Mouse (Mus musculus) testis, postnatal 14 days (tissue): ENCODE measurements around the gene Oaz2.
"Not testable (repeated sequence)": the region's sequence is repeated elsewhere in the genome, so short reads cannot be mapped to it uniquely, and the experiment has no call there.

Experiments used
- DNase-seq: peaks from one replicate; pipeline ENCODE4 v3.0.0; 2021; ENCODE audit warnings: low spot score

Gene Oaz2

DNA sequence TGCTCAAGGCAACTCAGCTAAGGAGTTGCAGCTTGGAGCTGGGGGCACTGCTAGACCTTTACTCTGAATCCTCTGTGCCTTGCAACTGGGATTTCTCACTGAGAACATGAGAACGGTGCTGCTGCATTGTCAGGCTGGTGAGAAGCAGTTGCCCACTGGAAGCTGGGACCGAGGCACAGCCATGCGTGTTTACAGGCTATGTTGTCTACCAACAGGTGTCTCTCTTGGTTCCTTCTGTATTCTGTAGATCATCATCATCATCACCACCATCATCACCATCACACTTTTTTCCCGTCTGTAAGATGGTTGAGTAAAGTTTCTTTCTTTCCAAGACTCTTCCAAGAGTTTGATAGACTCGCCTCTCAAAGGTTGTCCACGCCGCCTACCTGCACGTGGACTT lies at the start of gene Oaz2:
Gene Oaz2 (plus strand): TSS at position 301 of the 400 bp plus-strand sequence.
- no peak for DNase-seq

DNA sequence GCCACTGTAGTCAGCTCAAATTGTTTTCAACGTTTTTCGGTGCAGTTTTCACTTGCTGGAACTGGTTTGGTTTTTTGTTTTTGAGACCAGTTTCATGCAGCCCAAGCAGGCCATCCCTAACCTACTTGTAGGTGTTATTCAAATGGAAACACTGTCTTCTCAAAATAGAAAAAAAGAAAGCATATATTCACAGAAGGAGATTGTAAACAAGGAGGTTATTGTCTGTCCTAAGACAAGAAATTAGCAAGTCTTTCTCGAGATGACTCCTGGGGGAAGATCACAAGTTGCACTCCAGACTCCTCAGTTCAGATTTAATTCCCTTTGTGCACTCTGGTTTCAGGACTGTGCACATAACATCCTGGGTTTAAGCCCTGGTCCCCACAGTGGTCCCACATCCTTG lies 48.5 kb upstream of the Oaz2 start:
- DNase-seq: no peak

DNA sequence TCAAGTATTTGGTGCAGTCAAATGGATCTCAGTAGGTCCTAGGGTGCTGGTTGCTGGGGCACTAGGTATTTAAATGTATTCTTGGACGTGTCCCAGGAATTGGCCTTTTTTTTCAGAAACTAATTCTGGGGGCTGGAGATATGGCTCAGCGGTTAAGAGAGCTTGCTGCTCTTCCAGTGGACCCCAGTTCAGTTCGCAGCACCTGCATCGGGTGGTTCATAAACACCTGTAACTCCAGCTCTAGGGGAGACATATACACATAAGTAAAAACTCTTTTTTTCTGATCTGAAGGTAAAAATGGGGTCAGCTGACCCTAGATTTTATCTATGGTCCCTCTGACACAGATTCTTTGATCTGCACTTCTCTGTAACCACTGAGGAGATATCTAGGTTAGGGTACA lies 46.6 kb upstream of the Oaz2 start:
- no peak for DNase-seq

DNA sequence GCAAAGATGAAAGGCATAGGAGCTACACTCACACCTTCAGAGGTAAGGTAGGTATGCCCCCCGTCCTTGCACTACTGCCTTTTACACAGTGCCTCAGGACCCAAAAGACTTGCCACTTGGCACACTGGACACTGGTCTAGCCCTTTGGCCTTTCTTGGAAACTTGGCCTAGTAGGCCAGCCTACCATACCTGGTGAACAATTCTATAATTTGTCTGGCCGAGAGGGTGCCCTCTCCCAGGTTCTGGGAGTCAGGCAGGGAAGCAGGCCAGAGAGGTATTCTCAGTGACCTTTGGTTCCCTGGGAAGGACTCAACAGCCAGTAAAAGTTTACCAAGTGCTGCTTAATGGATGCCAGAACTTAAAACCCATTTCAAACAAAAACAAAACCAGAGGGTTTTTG lies 46.1 kb upstream of the Oaz2 start:
- DNase-seq: no peak

DNA sequence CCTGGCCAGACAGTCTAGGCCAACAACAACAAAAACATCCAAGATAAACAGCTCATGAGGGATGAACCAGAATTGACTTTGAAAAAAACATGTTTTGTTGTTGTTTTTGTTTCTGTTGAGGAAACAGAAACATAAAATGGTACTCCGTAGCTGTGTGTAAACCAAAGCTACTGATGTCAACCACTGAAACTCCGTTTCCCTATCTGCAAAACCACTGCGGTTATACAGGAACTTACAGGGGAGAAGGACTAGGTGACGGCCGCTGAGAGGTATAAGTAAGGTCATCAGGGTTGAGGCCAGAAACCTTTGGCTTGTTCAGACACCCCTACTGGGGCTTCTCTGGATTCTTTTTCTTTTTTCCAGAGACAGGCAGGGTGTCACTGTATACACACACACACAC lies 45.0 kb upstream of the Oaz2 start:
- DNase-seq: no peak

DNA sequence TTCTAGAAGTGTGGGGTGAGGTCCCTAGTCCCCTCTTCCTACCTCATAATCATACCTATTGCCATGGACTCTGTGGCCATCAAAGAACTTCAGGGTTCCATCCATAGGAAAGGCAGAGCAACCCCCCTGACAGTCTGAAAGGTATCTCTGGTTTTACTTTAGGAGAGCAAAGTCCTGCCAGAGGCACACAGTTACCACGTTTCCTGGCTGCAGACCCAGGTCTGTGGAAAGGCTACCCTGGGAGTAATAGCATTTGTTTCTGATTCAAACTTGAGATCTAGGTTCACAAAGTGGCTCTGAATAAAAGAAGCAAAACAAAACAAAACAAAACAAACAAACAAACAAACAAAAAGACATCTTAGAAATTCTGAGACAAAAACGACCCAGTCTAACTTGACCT lies 43.5 kb upstream of the Oaz2 start:
- no peak for DNase-seq

DNA sequence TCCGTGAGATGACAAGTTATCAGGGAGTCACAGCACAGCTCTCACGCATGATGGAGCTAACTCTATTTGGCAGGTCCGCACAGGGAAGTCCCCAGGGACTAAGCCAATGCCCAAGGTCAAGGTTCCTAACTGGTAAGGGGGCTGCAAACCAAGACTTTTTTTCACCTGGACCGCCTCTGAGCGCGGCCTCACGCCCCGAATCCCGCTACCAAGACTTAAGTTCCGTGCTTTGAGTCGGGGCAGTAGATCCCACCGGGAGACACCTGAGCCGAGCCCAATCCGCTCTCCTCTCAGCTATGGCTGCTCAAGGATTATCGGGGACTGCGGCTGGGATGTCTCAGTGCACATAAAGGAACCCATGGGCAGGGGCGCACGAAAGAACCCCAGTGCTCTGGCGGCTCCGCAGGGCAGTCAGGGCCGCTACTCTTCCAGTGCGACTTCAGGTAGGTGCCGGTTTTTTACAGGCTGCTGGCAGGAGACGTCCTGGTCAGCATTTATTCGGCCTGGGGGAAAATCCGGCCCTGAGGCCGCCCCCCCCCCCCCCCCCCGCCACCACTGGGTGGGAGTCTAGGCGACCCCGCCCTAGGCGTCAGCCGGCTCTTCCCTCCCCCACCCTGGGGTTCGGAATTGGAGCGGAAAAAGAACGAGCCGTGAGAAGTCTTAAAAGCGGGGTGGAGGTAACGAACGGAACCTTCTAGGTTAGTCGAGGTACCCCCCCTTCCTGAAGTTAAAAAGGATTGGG lies 38.6 kb upstream of the Oaz2 start, which contains the start of gene Rbpms2:
Gene Rbpms2 (plus strand): TSS at position 624 of the 742 bp plus-strand sequence.
- peak; percentile 36 for DNase-seq

DNA sequence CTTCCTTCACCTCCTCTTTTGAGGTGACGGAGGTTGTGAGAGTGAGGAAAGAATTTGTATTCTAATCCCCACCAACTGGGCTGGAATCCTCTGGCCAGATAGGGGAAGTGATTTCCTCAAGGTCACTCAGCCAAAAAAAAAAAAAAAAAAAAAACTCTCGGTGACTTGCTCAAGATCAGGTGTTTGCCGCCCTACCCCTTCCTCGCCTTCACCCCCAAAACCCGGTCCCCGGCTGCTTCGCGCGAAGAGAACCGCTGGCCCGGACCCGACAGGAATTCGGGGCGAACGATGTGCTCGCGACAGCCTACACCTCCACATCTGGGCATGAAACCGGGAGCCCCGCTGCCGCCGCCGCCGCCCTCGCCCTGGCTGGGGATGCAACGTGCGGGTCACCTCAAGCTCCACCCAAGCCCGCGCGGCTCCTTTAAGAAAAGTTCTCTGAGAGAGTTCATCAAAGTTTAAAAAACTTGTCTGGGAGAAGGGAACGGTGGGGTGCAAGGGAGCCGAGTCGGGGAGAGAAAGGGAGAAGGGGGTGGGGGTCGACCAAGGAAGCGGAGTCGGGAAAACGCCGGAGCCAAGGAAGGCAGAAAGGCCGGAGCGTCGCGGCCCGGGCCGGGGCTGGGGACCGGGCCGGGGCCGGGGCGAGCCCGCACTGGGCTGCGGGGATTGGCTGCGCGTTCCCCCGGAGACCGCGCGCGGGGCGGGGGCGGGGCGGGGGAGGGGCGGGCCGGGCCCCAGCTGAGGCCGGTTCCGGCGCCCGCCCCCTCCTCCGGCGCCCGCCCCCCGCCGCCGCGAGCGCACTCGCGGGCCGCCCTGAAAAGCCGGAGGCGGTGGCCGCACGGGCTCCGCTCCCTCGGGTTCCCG lies 37.8 kb upstream of the Oaz2 start:
- peak; percentile 57 for DNase-seq

DNA sequence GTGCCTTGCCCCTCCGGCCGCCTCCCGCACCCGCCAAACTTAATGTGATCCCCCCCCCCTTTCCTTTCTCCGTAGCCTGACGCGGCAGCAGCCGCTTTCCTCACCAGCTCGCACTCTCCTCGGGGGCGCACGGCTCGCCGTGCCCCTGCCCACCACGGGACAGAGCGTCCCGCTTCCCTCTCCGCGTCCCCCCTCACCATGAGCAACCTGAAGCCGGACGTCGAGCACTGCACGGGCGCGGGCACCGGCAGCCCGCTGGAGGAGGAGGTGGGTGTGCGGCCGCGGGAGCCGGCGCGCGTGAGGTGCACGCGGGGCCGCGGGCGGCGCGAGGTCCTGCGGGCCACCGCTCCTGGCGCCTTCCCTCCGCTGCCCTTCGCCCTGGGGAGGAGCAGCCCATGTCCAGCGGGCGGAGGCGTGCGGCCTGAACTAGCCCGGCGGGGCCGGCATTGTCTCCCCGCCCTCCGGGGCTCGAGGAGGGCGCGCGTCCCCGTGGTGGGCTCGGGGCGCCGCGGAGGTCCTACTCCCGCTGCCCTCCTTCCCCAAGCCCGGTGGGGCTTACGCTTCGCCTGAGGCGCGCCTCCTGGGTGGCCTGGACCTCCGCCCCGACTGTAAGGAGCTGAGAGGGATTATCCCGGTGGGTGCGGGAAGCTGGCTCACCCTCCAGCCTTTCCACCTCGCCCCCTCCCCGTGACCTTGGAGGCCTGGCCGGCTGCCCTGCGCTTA lies 37.0 kb upstream of the Oaz2 start:
- peak; percentile 63 for DNase-seq

DNA sequence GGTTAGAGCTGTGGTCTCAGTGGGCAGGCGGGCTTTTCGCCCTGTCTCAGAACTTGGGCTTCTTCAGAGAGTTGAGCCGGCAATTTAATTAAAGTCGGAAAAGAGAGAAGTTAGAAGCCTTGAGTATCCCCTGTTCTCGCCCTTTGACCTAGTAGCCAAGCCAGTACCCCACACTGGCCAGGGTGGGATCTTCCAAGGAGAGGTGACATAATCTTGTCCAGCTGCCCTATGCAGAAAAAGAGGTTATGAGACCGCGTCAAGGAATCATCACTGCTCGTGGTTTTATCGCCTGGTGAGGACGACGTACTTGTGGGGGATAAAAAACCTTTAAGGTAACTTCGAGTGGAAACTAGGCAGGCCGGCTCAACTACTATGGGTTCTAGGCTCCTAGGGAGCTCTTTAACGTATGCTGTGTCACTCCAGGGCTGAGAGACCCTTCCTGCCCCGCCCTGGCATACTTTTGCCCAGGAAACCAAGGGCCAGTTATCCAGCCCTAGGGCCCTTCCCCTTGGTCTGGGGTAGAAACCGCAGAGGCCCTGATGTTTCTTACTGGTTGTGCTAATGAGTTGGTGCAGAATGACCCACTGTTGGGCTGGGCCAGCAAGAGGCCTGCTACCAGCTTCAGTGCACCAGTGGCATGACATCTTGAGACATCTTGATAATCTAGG lies 36.3 kb upstream of the Oaz2 start:
- no peak for DNase-seq

DNA sequence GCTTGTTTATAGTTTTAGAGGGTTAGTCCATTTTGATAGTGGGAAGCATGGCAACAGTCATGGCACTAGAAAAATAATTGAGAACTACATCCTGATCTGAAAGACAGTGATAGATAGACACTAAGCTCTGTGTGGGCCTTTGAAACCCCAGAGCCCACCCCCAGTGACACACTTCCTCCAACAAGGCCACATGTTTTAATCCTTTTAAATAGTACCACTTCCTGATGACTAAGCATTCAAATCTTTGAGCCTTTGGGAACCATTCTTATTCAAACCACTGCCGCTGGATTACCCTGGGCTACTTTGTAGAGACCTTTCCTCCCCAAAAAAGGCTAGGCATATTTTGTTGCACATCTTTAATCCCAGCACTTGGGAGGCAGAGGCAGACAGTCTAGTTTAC lies 32.0 kb upstream of the Oaz2 start:
- DNase-seq: no peak

DNA sequence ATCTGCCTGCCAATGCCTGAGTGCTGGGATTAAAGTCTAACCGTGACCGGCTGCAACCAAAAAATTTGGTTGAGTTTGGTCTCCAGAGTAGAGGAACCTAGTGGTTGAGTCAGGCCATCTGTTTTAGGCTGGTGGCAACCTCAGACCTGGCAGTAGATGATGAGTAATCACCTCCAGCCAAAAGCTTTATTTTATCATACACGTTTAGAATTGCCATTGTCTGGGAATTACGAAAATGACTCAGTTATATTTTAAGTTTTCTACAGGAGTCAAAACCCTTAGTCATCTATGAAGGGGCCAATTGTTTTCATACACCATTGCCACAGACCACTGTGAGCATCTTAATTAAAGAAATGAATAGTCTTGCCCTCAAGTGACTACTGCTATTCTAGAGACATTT lies 30.9 kb upstream of the Oaz2 start:
- no peak for DNase-seq

DNA sequence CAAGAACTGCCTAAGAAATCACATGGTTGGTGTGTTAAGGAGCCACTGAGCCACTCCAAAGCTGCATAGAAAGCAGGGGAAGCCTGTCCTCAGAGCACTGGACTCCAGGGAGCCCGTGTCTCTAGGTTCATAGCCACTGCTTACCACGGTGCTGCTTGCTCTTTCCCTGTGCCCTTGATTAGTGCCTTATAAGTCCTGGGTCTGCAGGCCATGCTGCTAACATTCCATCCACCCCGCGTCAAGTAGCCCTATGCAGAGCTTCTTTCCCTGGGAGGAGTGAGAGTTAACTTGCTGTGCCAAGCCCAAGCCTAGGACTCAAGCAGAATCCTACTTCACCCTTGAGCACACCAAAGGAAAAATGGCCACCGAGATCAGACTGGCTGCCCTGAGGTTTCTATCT lies 28.7 kb upstream of the Oaz2 start:
- DNase-seq: no peak

DNA sequence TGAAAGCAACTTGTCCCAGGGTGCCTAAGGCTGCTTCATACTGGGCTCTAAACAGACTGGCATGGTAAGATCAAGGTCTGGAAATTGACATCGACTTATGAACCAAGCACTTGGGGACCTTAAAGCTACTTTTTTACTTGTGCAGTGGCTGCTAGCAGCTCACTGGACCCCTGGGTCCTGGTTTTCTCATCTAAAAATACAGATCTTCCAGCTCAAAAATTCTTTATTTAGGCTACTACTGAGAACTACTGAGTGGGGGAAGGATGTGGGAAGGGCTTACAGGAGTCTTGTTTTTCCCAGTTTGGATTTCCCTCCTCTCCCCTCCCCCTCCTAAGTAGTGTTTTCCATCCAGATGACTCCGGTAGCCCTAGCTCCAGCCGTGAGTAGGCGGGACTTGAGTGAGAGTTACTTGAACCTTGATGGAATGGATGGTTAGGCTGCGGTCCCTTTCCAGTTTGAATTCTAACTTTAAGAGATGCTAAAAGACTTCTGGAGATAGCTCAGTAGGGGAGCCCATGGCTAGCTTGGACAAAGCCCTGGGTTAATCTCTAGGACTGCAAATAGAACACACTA lies 26.9 kb upstream of the Oaz2 start:
- no peak for DNase-seq

DNA sequence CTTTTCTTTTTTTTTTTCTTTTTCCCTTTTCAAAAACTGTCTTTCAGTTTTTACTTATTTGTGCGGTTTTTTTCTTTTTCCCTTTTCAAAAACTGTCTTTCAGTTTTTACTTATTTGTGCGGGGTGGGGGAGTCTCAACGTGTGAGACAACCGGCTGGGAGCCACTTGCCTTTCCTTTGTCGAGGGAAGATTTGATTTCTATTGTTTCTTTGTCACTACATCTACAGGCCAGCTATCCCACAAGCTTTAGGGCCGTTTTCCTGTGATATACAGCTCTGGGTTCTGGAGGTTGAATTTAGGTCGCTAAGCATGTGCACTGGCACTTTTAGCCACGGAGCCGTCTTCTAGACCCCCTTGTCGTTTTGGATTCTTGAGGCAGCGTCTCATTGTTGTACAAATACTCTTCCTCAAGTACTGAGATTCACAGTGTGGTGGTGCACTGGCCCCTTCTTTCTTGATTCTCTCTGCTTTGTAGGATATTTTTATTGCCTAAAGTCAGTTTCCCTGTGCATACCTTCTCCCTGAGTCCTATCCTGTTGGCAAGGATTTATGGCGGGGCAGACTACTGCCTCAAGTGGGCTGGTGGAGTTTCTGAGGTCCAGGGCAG lies 26.3 kb upstream of the Oaz2 start:
- no peak for DNase-seq

DNA sequence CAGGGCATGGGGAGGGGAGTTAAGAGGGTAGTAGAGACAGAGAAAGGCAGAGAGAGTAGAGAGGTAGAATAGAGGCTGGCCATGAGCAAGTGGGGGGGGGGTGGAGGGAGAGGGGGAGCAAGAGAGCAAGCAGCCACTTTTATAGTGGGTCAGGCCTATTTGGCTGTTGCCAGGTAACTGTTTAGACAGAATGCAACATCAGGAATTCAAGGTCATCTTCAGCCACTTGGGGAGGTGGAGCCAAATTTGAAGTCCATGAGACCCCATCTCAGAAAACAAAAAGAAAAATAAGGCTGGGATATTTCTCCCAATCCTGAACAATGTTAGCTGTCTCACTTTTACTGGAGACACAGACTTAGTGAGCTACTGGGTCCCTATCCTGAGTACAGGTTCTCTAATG lies 25.3 kb upstream of the Oaz2 start:
- DNase-seq: no peak

DNA sequence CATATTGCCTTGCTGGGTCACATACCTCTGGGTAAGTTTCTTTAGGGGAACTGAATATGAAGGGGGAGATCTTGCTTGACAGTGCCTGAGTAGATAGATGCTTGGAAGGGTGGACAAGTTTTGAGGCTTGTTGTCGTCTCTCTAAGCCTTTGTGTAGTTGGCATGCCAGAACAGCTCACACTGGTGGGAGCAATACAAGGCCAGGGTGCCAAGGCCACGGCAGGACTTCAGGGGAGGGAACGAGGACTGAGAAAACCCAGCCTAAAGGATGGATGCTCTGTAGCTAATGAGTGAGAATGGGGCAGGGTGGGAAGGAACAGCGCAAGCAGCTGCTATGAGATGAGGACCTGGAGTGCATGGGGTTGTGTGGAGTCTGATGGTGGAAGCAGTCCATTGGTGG lies 22.8 kb upstream of the Oaz2 start:
- DNase-seq: no peak

DNA sequence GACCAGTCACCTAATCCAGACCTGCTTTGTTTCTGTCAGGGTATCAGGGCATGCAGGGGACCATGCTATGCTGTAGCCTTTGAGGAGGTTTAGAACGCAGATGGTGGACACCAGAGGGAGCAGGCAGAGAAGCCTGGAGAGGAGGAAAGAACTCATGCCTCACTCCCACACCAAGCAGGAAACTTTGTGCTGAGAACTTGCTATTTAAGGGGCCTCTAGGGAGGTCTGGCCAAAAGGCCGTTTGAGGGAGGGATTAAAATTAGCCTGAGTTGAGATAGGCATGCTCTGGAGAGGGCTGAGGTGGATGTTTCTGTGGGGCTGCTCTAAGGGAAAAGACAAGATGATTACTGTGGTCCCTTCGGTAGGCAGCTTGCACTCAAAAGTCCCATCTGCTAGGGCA lies 21.8 kb upstream of the Oaz2 start:
- no peak for DNase-seq

DNA sequence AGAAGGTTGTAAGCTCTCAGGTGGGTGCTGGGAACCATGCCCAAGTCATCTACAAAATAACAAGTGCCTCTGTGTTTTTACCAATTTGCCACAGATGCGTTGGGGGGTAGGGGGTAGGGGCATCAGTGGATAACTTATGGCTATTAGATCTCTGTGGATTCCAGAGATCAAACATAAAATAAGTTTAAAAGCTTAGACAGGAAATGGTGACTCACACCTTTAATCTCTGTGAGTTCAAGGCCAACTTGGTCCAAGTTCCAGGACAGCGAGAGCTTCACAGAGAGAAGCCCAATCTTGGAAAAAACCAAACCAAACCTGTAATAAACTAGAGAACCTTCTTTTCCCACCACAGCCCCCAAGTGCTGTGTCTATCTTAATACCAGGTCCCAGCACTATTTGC lies 21.0 kb upstream of the Oaz2 start:
- DNase-seq: no peak

DNA sequence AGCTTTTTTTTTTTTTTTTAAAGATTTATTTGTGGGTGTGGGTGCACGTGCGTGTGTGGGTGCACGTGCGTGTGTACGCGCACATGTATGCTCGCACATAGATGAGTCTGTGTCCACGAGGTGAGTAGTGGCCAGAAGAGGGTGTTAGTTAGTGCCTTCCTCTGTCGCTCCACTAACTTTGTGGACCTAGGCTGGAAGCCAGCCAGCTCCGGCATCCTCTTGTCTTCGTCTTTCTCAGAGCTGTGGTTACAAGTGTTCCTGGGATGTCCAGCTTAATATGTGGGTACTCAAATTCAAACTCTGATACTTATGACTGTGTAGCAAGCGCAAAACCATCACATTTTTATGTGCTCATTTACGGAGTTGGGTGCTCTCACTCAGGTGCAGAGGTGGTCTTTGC lies 19.1 kb upstream of the Oaz2 start:
- no peak for DNase-seq

DNA sequence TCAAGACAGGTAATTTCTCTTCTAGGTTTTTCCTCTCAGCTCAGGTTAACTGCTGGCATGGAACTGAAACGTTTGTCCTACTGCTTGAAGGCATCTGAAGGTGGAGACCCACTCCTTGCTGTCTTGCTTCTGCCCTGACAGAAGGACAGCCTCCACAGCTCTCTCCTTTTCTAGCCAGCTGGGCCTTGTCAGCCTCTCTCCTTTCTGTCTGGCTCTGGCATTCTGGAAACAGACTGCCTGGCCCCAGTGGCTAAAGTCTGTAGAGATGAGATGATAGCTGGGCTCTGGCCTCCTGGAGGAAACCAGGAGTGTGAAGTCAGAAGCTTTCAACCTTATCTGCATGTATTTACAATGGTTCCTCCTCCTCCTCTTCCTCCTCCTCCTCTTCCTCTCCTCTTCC lies 17.8 kb upstream of the Oaz2 start:
- no peak for DNase-seq

DNA sequence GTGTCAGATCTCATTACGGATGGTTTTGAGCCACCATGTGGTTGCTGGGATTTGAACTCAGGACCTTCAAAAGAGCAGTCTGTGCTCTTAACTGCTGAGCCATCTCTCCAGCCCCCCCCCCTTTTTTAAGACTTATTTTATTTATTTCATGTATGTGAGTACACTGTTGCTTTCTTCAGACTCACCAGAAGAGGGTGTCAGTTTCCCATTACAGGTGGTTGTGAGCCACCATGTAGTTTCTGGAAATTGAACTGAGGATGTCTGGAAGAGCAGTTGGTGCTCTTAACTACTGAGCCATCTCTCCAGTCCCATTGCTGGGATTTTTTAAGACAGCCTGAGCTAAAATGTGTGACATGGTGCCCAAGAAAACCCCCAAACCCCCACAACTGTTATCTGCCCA lies 15.8 kb upstream of the Oaz2 start:
- DNase-seq: not testable (repeated sequence)
